Mouse (Mus musculus) thymus, postnatal 25 days (tissue): ENCODE results near the gene Slc1a3.

Experiments used
- DNase-seq: peaks from one replicate; pipeline ENCODE4 v3.0.0; 2022

Gene Slc1a3

GRCm38 (mm10) chr15:8655251-8655650 is 55.3 kb downstream of the Slc1a3 start:
- no peak for DNase-seq

GRCm38 (mm10) chr15:8652637-8653036 is 57.9 kb downstream of the Slc1a3 start:
- no peak for DNase-seq

- DNase-seq = no peak
These were observed 66.4 kb downstream of the Slc1a3 start for GRCm38 (mm10) chr15:8643997-8644692.

GRCm38 (mm10) chr15:8639856-8640255 is 70.7 kb downstream of the Slc1a3 start:
- DNase-seq = no peak

GRCm38 (mm10) chr15:8638568-8639325 is 71.8 kb downstream of the Slc1a3 start:
- DNase-seq = no peak

- DNase-seq = no peak
These were observed 73.3 kb downstream of the Slc1a3 start for GRCm38 (mm10) chr15:8637283-8637682.

- DNase-seq = no peak
These were observed 74.6 kb downstream of the Slc1a3 start for GRCm38 (mm10) chr15:8635974-8636373.

- no peak for DNase-seq
These were observed 75.8 kb downstream of the Slc1a3 start for GRCm38 (mm10) chr15:8634807-8635206.

- no peak for DNase-seq
These were observed 76.2 kb downstream of the Slc1a3 start for GRCm38 (mm10) chr15:8634355-8634754.

- peak; percentile 62 for DNase-seq
These were observed 77.2 kb downstream of the Slc1a3 start for GRCm38 (mm10) chr15:8633375-8633774.

- no peak for DNase-seq
These were observed 78.2 kb downstream of the Slc1a3 start for GRCm38 (mm10) chr15:8632361-8632760.

GRCm38 (mm10) chr15:8629317-8629831 is 81.2 kb downstream of the Slc1a3 start:
- peak; percentile 38 for DNase-seq

GRCm38 (mm10) chr15:8628150-8628549 is 82.4 kb downstream of the Slc1a3 start:
- no peak for DNase-seq

GRCm38 (mm10) chr15:8627097-8627537 is 83.4 kb downstream of the Slc1a3 start:
- peak; percentile 78 for DNase-seq

GRCm38 (mm10) chr15:8625370-8625769 is 85.2 kb downstream of the Slc1a3 start:
- DNase-seq = peak; percentile 69

- no peak for DNase-seq
These were observed 86.7 kb downstream of the Slc1a3 start for GRCm38 (mm10) chr15:8623879-8624278.

- DNase-seq = no peak
These were observed 91.0 kb downstream of the Slc1a3 start for GRCm38 (mm10) chr15:8619479-8620026.

- no peak for DNase-seq
These were observed 94.3 kb downstream of the Slc1a3 start for GRCm38 (mm10) chr15:8616290-8616689.

- DNase-seq = no peak
These were observed 94.9 kb downstream of the Slc1a3 start for GRCm38 (mm10) chr15:8615511-8616224.

GRCm38 (mm10) chr15:8614701-8615100 is 95.9 kb downstream of the Slc1a3 start:
- DNase-seq = no peak

GRCm38 (mm10) chr15:8605538-8606188 is 104.9 kb downstream of the Slc1a3 start:
- DNase-seq = no peak

- DNase-seq = no peak
These were observed 108.2 kb downstream of the Slc1a3 start for GRCm38 (mm10) chr15:8602362-8602761.
